Mouse (Mus musculus) spleen, adult 2 months (tissue): ENCODE data around the gene Ensa. TPM values are rescaled to one million over a fixed set of nuclear protein-coding genes. Genes with fewer than 3 reads are reported as not detected.

ENCODE experiments used
- DNase-seq, 2 experiments: peaks; one replicate each; pipeline versions ENCODE4 v3.0.0 to v3.0.0-alpha.2; 2012 to 2021; ENCODE audit warnings: low spot score in 2 of 2, low read depth in 1 of 2
- H3K27ac ChIP-seq: fragments of 200-500 bp; 2 replicates; pipeline ENCODE4 v1.5.1; 2012; ENCODE audit warnings: low read length, inconsistent platforms; ENCODE audit not compliant: insufficient read depth
- H3K27me3 ChIP-seq: fragments of 200-500 bp; 2 replicates; pipeline ENCODE4 v1.6.1; 2012; ENCODE audit warnings: mild to moderate bottlenecking, moderate library complexity, low read length, inconsistent platforms; ENCODE audit not compliant: control insufficient read depth, insufficient read depth
- H3K36me3 ChIP-seq: fragments of 200-500 bp; 2 replicates; pipeline ENCODE4 v1.6.1; 2012; ENCODE audit warnings: mild to moderate bottlenecking, low read length, inconsistent platforms; ENCODE audit not compliant: control insufficient read depth, insufficient read depth
- H3K4me1 ChIP-seq: fragments of 200-500 bp; 2 replicates; pipeline ENCODE4 v1.6.1; 2011; ENCODE audit warnings: inconsistent platforms; ENCODE audit not compliant: control insufficient read depth, insufficient read depth, insufficient read length
- H3K4me3 ChIP-seq: fragments of 200-500 bp; 2 replicates; pipeline ENCODE4 v1.5.1; 2011; ENCODE audit warnings: mild to moderate bottlenecking, inconsistent platforms; ENCODE audit not compliant: insufficient read depth, insufficient read length; ENCODE audit errors: extremely low read depth
- CTCF ChIP-seq: fragments of 200-500 bp; IDR thresholded peaks from 2 replicates; pipeline ENCODE4 v1.5.1; 2011; ENCODE audit warnings: mild to moderate bottlenecking, inconsistent platforms; ENCODE audit not compliant: insufficient read depth, insufficient read length, insufficient replicate concordance; ENCODE audit errors: extremely low read depth
- POLR2A ChIP-seq: fragments of 200-500 bp; IDR thresholded peaks from 2 replicates; pipeline ENCODE4 v1.6.1; 2011; ENCODE audit warnings: low read depth, low read length, inconsistent platforms
- WGBS: fragments of 180-500 bp; shearing (Covaris S2); methylation state at CpG from one replicate; pipeline ENCODE4 v1.1.7; 2018; 5-methylcytosine and 5-hydroxymethylcytosine counted together
- polyA plus RNA-seq: library from polyadenylated mRNA; depleted of rRNA; stranded (reverse); fragments of >200 nt; gene quantifications from 2 replicates; pipeline ENCODE4 v1.2.3, GENCODE M21; 2012

The Ensa gene
- polyA plus RNA-seq, 1 experiment = 10.4 TPM

DNA sequence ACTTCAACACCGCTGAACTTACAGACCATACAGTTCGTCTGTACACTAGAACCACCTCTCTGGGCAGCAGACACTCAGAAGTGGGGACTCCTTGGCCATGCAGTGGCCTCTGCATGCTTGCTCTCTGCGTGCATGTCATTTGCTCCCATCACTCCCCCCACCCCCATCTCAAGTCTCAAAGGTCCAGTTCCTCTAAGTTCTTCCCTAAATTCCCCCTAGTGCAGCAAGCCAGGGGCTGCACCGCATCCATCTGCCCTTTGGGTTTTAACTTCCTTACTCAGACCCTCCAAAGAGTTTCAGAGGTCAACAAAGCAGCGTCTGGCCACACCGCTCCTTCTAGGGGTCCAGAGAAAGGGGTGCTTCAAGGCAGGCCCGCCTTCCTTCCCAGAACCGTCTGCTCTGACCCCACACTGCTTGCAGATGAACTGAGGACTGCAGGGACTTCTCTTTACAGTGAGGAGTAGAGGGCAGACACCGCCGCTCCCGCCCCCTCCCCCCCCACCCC is 49.0 kb downstream of the Ensa start:
- Histone ChIP-seq H3K27ac (peak overlapping the region; percentile 99), H3K4me3 (peak overlapping the region; percentile 70), H3K27me3 (no peaks in the 10 kb centered on the region), H3K36me3 (0 out of 2 replicates have a peak, but pooled peaks cover 1% of the 10 kb centered on the region), H3K4me1 (peaks cover 46% of the 10 kb centered on the region; the same call in 1 of the 2 replicates)
- DNase-seq = no peak
- no peak for TF ChIP-seq CTCF
- peak; percentile 81 for TF ChIP-seq POLR2A
- 1% methylated on average over 11 of the region's 11 CpGs for WGBS

GRCm38 (mm10) chr3:95674236-95674635 is 49.4 kb downstream of the Ensa start:
- H3K4me1 ChIP-seq = peaks cover 43% of the 10 kb centered on the region; the same call in 1 of the 2 replicates
- peak; percentile 86 to 92 for DNase-seq
- H3K36me3 ChIP-seq = 0 out of 2 replicates have a peak, but pooled peaks cover 1% of the 10 kb centered on the region
- TF ChIP-seq POLR2A (peak; percentile 57; the same call in 1 of the 2 replicates), CTCF (no peak)
- peak overlapping the region; percentile 26; the same call in 1 of the 2 replicates for H3K4me3 ChIP-seq
- H3K27ac ChIP-seq = peak overlapping the region; percentile 88
- 0% methylated on average over 2 of the region's 2 CpGs for WGBS
- no peaks in the 10 kb centered on the region for H3K27me3 ChIP-seq

GRCm38 (mm10) chr3:95674812-95675211 is 50.0 kb downstream of the Ensa start:
- no peak for TF ChIP-seq CTCF
- no peak for TF ChIP-seq POLR2A
- H3K4me3 ChIP-seq = no peak overlapping the region; the same call in 1 of the 2 replicates
- peak overlapping the region; percentile 88 for H3K27ac ChIP-seq
- no peaks in the 10 kb centered on the region for H3K27me3 ChIP-seq
- WGBS = 8% methylated on average over 6 of the region's 6 CpGs
- peaks cover 39% of the 10 kb centered on the region; the same call in 1 of the 2 replicates for H3K4me1 ChIP-seq
- no peaks in the 10 kb centered on the region for H3K36me3 ChIP-seq
- no peak for DNase-seq

DNA sequence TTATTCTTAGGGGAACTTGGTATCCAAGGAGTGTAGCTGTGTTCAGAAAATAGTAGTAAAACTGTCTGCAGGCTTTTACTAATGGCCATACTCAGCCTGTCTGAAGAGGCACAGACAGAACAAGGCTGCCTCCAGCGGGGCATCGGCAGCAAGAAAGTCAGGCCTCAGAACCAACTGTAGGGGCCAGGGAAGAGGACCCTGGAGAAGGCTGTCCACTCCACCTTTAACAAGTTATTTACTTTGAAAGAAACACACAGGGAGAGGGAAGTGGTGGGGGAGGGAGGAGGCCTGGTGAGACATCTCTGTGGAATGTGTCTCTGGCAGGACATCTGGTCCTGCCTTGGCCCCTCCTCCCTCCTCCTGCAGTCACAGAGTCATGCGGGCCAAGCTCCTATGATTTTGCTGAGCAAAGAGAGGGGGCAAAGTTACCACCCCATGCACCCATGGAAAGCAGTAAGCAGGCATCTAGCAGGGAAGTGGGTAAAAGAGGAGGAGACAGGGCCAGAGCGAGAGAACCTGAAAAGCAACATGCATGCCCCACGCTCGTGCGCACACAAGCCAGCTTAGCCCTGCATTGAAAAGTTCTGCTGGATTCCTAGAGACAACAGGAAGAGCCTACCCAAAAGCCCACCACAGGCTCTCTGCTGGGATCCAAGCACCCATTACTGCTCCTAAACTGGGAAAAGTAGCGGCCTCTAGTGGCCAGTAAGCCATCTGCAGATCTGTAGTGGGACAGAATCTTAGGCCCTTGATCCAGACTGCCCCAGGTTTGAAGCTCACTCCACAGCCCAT is 50.7 kb downstream of the Ensa start:
- 23% methylated on average over 8 of the region's 8 CpGs for WGBS
- Histone ChIP-seq H3K4me1 (peaks cover 37% of the 10 kb centered on the region; the same call in 1 of the 2 replicates), H3K36me3 (no peaks in the 10 kb centered on the region), H3K27me3 (no peaks in the 10 kb centered on the region), H3K27ac (peak overlapping the region; percentile 88), H3K4me3 (peak overlapping the region; percentile 0; the same call in 1 of the 2 replicates)
- TF ChIP-seq POLR2A = no peak
- TF ChIP-seq CTCF = peak; percentile 59; the same call in 1 of the 2 replicates
- peak; percentile 44 to 79 for DNase-seq

DNA sequence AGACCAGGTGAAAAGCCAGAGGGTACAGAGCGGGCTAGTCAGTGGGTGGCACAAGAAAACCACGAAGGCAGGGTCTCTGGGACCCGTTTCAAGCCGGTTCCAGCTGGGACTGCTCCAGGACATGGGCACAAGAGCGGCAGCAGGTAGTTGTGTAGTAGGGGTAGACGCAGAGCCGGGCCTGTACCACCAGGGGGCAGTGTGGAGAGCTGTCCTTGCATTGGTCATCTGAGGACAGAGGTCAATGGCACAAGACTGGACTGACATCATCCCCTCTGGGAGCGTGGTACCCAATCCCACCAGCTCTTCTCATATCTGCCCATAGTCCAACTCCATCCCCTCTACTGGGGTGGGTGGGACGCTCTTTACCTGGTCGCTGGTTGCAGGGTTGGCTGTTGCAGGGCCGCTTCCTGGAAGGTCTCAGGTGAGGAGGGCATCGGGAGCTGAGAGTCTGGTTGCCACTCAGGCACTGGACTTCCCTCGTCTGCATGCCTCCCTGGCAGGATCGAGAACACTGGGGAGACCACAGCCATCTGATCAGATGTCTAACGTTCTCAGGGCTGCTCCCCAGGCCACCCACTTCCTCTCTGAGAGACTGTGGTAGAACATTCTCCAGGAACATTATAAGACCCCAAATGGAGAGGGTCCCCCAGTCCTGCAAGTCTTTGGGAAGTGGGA is 52.1 kb downstream of the Ensa start:
- peaks cover 30% of the 10 kb centered on the region; the same call in 1 of the 2 replicates for H3K4me1 ChIP-seq
- TF ChIP-seq POLR2A (no peak), CTCF (peak; percentile 78; the same call in 1 of the 2 replicates)
- peak in 1 of 2 experiments; percentile 62 for DNase-seq
- H3K27ac ChIP-seq = peak overlapping the region; percentile 2; the same call in 1 of the 2 replicates
- H3K36me3 ChIP-seq = no peaks in the 10 kb centered on the region
- H3K27me3 ChIP-seq = no peaks in the 10 kb centered on the region
- WGBS = 56% methylated on average over 15 of the region's 15 CpGs
- no peak overlapping the region for H3K4me3 ChIP-seq

GRCm38 (mm10) chr3:95677420-95678090 is 52.8 kb downstream of the Ensa start:
- Histone ChIP-seq H3K27me3 (no peaks in the 10 kb centered on the region), H3K4me3 (no peak overlapping the region), H3K4me1 (peaks cover 24% of the 10 kb centered on the region; the same call in 1 of the 2 replicates), H3K36me3 (no peaks in the 10 kb centered on the region), H3K27ac (no peak overlapping the region)
- WGBS = 87% methylated on average over 19 of the region's 19 CpGs
- DNase-seq = no peak
- TF ChIP-seq POLR2A = no peak
